Mouse (Mus musculus): Measurements from ENCODE around the gene Prrg4. TPM values are rescaled to one million over a fixed set of nuclear protein-coding genes. Genes with fewer than 3 reads are reported as not detected.
"Not testable (repeated sequence)": the region's sequence is repeated elsewhere in the genome, so short reads cannot be mapped to it uniquely, and the experiment has no call there.

Prrg4 gene
- total and polyA plus RNA-seq, 3 experiments: not detected

GRCm38 (mm10) chr2:104859060-104859459 lies 9.4 kb upstream of the Prrg4 start:
- H3K79me2 ChIP-seq (ENCODE audit: control insufficient read depth, insufficient read depth, low read length, poor library complexity): no peaks in the 10 kb centered on the region
- TF ChIP-seq USF2 (IDR thresholded peaks at IDR 0.05; ENCODE audit: borderline replicate concordance in 1 of 2, insufficient read depth in 1 of 2, low read depth in 1 of 2, low read length in 2 of 2): no peak
- no peak for TF ChIP-seq MAZ (IDR thresholded peaks at IDR 0.05; ENCODE audit: low read depth, low read length)
- TF ChIP-seq TBP (IDR thresholded peaks at IDR 0.05; ENCODE audit: low read depth, low read length): no peak
- no peak for TF ChIP-seq MAFK (IDR thresholded peaks at IDR 0.05; ENCODE audit: borderline replicate concordance, low read depth, low read length)
- no peak for TF ChIP-seq ETS1 (IDR thresholded peaks at IDR 0.05; ENCODE audit: low read depth, low read length)
- no peak for TF ChIP-seq MEF2A (IDR thresholded peaks at IDR 0.05; ENCODE audit: extremely low read depth, insufficient replicate concordance, low read depth, low read length, poor library complexity, severe bottlenecking)
- no peak for TF ChIP-seq ZC3H11A (IDR thresholded peaks at IDR 0.05; ENCODE audit: low read depth, low read length)
- no peak for TF ChIP-seq BHLHE40 (IDR thresholded peaks at IDR 0.05; ENCODE audit: borderline replicate concordance, low read depth, low read length)
- no peak for TF ChIP-seq MYC (IDR thresholded peaks at IDR 0.05; ENCODE audit: low read depth, low read length)
- no peak for TF ChIP-seq ELF1 (IDR thresholded peaks at IDR 0.05; ENCODE audit: low read depth, low read length)
- no peak for TF ChIP-seq E2F4 (IDR thresholded peaks at IDR 0.05; ENCODE audit: borderline replicate concordance, low read depth, low read length)
- TF ChIP-seq ZKSCAN1 (IDR thresholded peaks at IDR 0.05; ENCODE audit: low read depth, low read length): no peak
- no peaks in the 10 kb centered on the region for H3K9me3 ChIP-seq (replicated peaks; ENCODE audit: insufficient read depth, low read length)

GRCm38 (mm10) chr2:104858083-104858482 lies 8.4 kb upstream of the Prrg4 start:
- peaks cover 3 to 10% of the 10 kb centered on the region in 2 experiments; a peak in 3 of 4 replicates for H3K27me3 ChIP-seq (ENCODE audit: control insufficient read depth in 1 of 2, insufficient read depth in 2 of 2, low read length in 2 of 2)
- not testable (repeated sequence) for DNase-seq (ENCODE audit: low read depth, low spot score); H3K4me1 ChIP-seq (ENCODE audit: control insufficient read depth in 1 of 2, insufficient read depth in 2 of 2, low read length in 2 of 2); H3K9me3 ChIP-seq (replicated peaks; ENCODE audit: insufficient read depth, low read length); H3K79me2 ChIP-seq (ENCODE audit: control insufficient read depth, insufficient read depth, low read length, poor library complexity); H3K4me3 ChIP-seq (ENCODE audit: control insufficient read depth in 1 of 2, insufficient read depth in 1 of 2, low read depth in 2 of 2, low read length in 2 of 2); H3K27ac ChIP-seq (ENCODE audit: control insufficient read depth, low read depth, low read length); H3K9ac ChIP-seq (ENCODE audit: control insufficient read depth, low read depth, low read length, poor library complexity, severe bottlenecking); H3K36me3 ChIP-seq (ENCODE audit: control insufficient read depth in 1 of 2, insufficient read depth in 2 of 2, low read length in 2 of 2)

More at GRCm38 (mm10) chr2:104859060-104859459, 9.4 kb upstream of the Prrg4 start:
- H3K4me3 ChIP-seq (ENCODE audit: control insufficient read depth in 1 of 2, insufficient read depth in 1 of 2, low read depth in 2 of 2, low read length in 2 of 2): no peak overlapping the region
- no peak for DNase-seq (ENCODE audit: low read depth, low spot score)
- no peak overlapping the region for H3K9ac ChIP-seq (ENCODE audit: control insufficient read depth, low read depth, low read length, poor library complexity, severe bottlenecking)
- H3K4me1 ChIP-seq (ENCODE audit: control insufficient read depth in 1 of 2, insufficient read depth in 2 of 2, low read length in 2 of 2): no peaks in the 10 kb centered on the region
- no peaks in the 10 kb centered on the region for H3K36me3 ChIP-seq (ENCODE audit: control insufficient read depth in 1 of 2, insufficient read depth in 2 of 2, low read length in 2 of 2)
- peaks cover 5 to 12% of the 10 kb centered on the region in 2 experiments; a peak in 3 of 4 replicates for H3K27me3 ChIP-seq (ENCODE audit: control insufficient read depth in 1 of 2, insufficient read depth in 2 of 2, low read length in 2 of 2)
- H3K27ac ChIP-seq (ENCODE audit: control insufficient read depth, low read depth, low read length): no peak overlapping the region

GRCm38 (mm10) chr2:104856218-104856617 lies 6.5 kb upstream of the Prrg4 start:
- Histone ChIP-seq H3K79me2 (ENCODE audit: control insufficient read depth, insufficient read depth, low read length, poor library complexity) (no peaks in the 10 kb centered on the region), H3K4me3 (ENCODE audit: control insufficient read depth in 1 of 2, insufficient read depth in 1 of 2, low read depth in 2 of 2, low read length in 2 of 2) (no peak overlapping the region), H3K9ac (ENCODE audit: control insufficient read depth, low read depth, low read length, poor library complexity, severe bottlenecking) (no peak overlapping the region), H3K27me3 (ENCODE audit: control insufficient read depth in 1 of 2, insufficient read depth in 2 of 2, low read length in 2 of 2) (peaks cover 10 to 14% of the 10 kb centered on the region in 2 experiments), H3K9me3 (replicated peaks; ENCODE audit: insufficient read depth, low read length) (no peaks in the 10 kb centered on the region), H3K27ac (ENCODE audit: control insufficient read depth, low read depth, low read length) (no peak overlapping the region), H3K36me3 (ENCODE audit: control insufficient read depth in 1 of 2, insufficient read depth in 2 of 2, low read length in 2 of 2) (no peaks in the 10 kb centered on the region), H3K4me1 (ENCODE audit: control insufficient read depth in 1 of 2, insufficient read depth in 2 of 2, low read length in 2 of 2) (no peaks in the 10 kb centered on the region)
- DNase-seq (ENCODE audit: low read depth, low spot score): no peak
- no peak for TF ChIP-seq MAX (IDR thresholded peaks at IDR 0.05; ENCODE audit: low read length)
- TF ChIP-seq RAD21 (IDR thresholded peaks at IDR 0.05; ENCODE audit: low read depth, low read length): no peak
- TF ChIP-seq SMC3 (IDR thresholded peaks at IDR 0.05; ENCODE audit: low read depth, low read length): no peak
- no peak for TF ChIP-seq POLR2A (IDR thresholded peaks at IDR 0.05; ENCODE audit: control insufficient read depth in 1 of 2, insufficient read depth in 1 of 2, low read depth in 1 of 2, low read length in 2 of 2, poor library complexity in 1 of 2)
- no peak for TF ChIP-seq ZNF384 (IDR thresholded peaks at IDR 0.05; ENCODE audit: low read depth, low read length)
- no peak for TF ChIP-seq ZKSCAN1 (IDR thresholded peaks at IDR 0.05; ENCODE audit: low read depth, low read length)
- TF ChIP-seq NRF1 (IDR thresholded peaks at IDR 0.05; ENCODE audit: insufficient read depth, low read depth, low read length, poor library complexity, severe bottlenecking): no peak

Measured in MEL (cell line).